Mouse (Mus musculus) hindbrain, postnatal 0 days (tissue): ENCODE measurements around the gene Qrich2. TPM values are rescaled to one million over a fixed set of nuclear protein-coding genes. Genes with fewer than 3 reads are reported as not detected.

ENCODE experiments used
- ATAC-seq: fragments of 200-750 bp; cut with Nextera tagmentation; 2 replicates; pipeline ENCODE4 v1.8.0; 2017; ENCODE audit warnings: mild to moderate bottlenecking, moderate TSS enrichment, moderate library complexity
- DNase-seq: peaks from one replicate; pipeline ENCODE4 v3.0.0-alpha.2; 2015; ENCODE audit warnings: low spot score
- H3K27ac ChIP-seq: fragments of 300-500 bp; sonication (generic); 2 replicates; pipeline ENCODE4 v1.5.1; 2014; ENCODE audit warnings: mild to moderate bottlenecking
- H3K27me3 ChIP-seq: fragments of 300-500 bp; sonication (generic); 2 replicates; pipeline ENCODE4 v1.6.1; 2014; ENCODE audit warnings: low read length, mixed read lengths; ENCODE audit not compliant: insufficient read depth
- H3K36me3 ChIP-seq: fragments of 300-500 bp; sonication (generic); 2 replicates; pipeline ENCODE4 v1.6.1; 2014; ENCODE audit warnings: low read length, mixed read lengths; ENCODE audit not compliant: insufficient read depth
- H3K4me1 ChIP-seq: fragments of 300-500 bp; sonication (generic); 2 replicates; pipeline ENCODE4 v1.6.1; 2014; ENCODE audit warnings: antibody characterized with exemption, low read length, mixed read lengths; ENCODE audit not compliant: insufficient read depth
- H3K4me2 ChIP-seq: fragments of 300-500 bp; sonication (generic); 2 replicates; pipeline ENCODE4 v1.6.1; 2014; ENCODE audit warnings: low read depth, mild to moderate bottlenecking, low read length, moderate library complexity, mixed read lengths
- H3K4me3 ChIP-seq: fragments of 300-500 bp; sonication (generic); 2 replicates; pipeline ENCODE4 v1.5.1; 2014; ENCODE audit warnings: low read length
- H3K9ac ChIP-seq: fragments of 300-500 bp; sonication (generic); replicated peaks from 2 replicates; pipeline ENCODE4 v1.6.1; 2014; ENCODE audit warnings: mild to moderate bottlenecking, low read length, moderate library complexity, mixed read lengths
- H3K9me3 ChIP-seq: fragments of 300-500 bp; sonication (generic); 2 replicates; pipeline ENCODE4 v1.6.1; 2016; ENCODE audit warnings: low read length, mixed read lengths
- CTCF ChIP-seq: IDR thresholded peaks from 2 replicates; pipeline ENCODE4 v1.5.1; 2016; ENCODE audit warnings: antibody characterized with exemption, control low read depth, low read depth
- WGBS: fragments of 180-500 bp; shearing (Covaris S2); extraction: QIAGEN DNeasy Blood & Tissue Kit; methylation state at CpG from one replicate; pipeline ENCODE4 v1.1.7; 2014; 5-methylcytosine and 5-hydroxymethylcytosine counted together
- polyA plus RNA-seq: library from polyadenylated mRNA; unstranded; fragments of >200 nt; fragmentation: Nextera tagmentation; extraction: Ambion mirVana; gene quantifications from 2 replicates; pipeline ENCODE4 v1.2.1, GENCODE M21; 2015
- total RNA-seq: library from RNA; depleted of rRNA; stranded (reverse); fragments of >200 nt; gene quantifications from 2 replicates; pipeline ENCODE4 v1.2.3, GENCODE M21; 2014

The Qrich2 gene
- total and polyA plus RNA-seq, 2 experiments from 2014 or later: 0.31 TPM; not detected in 1

DNA sequence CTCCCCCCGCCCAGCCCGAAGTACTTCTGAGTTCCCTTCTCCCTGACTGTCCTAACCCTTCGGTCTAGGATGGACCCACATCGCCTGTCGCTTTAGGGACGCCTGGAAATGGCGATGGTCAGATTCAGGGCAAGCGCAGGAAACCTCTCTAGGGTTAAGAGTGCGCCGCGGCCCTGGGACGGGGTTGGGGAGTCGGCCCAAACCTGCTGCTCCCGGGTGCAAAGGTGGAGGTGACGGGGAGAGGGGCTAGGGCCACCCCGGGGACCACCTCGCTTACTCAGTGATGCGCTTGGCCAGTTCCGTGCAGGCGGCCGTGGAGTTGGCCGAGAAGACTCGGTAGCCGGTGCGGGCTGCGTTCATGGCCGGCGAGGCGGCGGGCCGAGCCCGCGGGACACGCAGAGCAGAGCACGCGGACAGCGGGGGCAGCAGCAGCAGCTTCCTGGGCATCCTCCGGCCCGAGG, 23.8 kb upstream of the Qrich2 start:
- peak overlapping the region; percentile 62 for H3K4me2 ChIP-seq
- ATAC-seq (no peak; the same call in none of the 2 replicates), DNase-seq (peak; percentile 21)
- under 1% methylated on average over 38 of the region's 39 CpGs for WGBS
- H3K27ac ChIP-seq: peak overlapping the region; percentile 92
- TF ChIP-seq CTCF: no peak
- H3K36me3 ChIP-seq: peaks cover 13% of the 10 kb centered on the region; the same call in 1 of the 2 replicates
- H3K9me3 ChIP-seq: no peaks in the 10 kb centered on the region
- peaks cover 5% of the 10 kb centered on the region; the same call in 1 of the 2 replicates for H3K4me1 ChIP-seq
- H3K4me3 ChIP-seq: peak overlapping the region; percentile 91
- peak overlapping the region; percentile 86 for H3K9ac ChIP-seq
- no peaks in the 10 kb centered on the region for H3K27me3 ChIP-seq

DNA sequence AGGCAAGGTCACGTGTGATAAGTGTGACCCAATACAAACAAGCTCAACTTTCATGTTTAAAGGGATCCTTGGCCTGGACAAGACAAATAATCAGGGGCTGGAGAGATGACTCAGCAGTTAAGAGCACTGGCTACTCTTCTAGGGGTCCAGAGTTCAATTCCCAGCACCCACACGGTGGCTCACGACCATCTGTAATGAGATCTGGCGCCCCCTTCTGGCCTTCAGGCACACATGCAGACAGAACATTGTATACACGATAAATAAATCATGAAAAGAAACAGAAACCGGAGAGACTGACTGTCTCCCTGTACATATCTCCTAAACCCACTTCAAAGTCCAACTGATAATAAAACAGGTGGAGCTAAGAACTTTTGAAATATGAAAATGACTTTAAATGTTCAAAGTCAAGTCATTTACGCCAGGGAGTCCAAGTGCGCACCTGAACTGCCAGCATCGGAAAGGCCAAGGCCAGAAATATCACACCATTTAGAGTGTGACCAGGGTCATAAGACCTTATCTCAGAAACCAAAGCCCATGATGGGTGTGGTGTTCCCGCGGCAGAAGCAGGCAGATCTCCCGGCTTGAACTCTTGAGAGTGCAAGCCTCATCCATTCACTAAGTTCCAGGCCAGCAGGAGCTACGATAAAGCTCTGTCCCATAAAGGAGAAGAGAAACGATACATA, 22.8 kb upstream of the Qrich2 start:
- Histone ChIP-seq H3K27me3 (no peaks in the 10 kb centered on the region), H3K9me3 (no peaks in the 10 kb centered on the region), H3K4me1 (peaks cover 5% of the 10 kb centered on the region; the same call in 1 of the 2 replicates), H3K27ac (no peak overlapping the region), H3K36me3 (peaks cover 20% of the 10 kb centered on the region; the same call in 1 of the 2 replicates), H3K9ac (peak overlapping the region; percentile 86; the same call in 1 of the 2 replicates), H3K4me3 (peak overlapping the region; percentile 91), H3K4me2 (peak overlapping the region; percentile 62)
- TF ChIP-seq CTCF: peak; percentile 57
- ATAC-seq (no peak), DNase-seq (peak; percentile 28)
- 73% methylated on average over 14 of the region's 14 CpGs for WGBS

DNA sequence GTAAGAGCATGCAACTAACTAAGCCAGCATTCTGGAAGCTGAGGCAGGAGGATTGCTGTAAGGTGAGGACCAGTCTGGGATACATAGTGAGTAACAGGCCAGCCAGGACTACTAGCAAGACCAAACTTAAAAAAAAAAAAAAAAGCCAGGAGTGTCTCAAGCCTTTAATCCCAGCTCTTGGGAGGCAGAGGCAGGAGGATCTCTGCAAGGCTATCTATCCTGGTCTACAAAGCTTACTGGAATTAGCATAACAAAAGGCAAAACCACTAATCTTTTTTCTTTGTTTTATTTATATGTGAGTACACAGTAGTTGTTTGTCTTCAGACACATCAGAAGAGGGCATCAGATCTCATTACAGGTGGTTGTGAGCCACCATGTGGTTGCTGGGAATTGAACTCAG, 22.2 kb upstream of the Qrich2 start:
- Histone ChIP-seq H3K4me1 (peaks cover 5% of the 10 kb centered on the region; the same call in 1 of the 2 replicates), H3K9ac (no peak overlapping the region), H3K27me3 (no peaks in the 10 kb centered on the region), H3K36me3 (peaks cover 26% of the 10 kb centered on the region; the same call in 1 of the 2 replicates), H3K27ac (no peak overlapping the region), H3K9me3 (no peaks in the 10 kb centered on the region), H3K4me2 (no peak overlapping the region), H3K4me3 (no peak overlapping the region)
- no peak for ATAC-seq
- no peak for DNase-seq
- no peak for TF ChIP-seq CTCF

DNA sequence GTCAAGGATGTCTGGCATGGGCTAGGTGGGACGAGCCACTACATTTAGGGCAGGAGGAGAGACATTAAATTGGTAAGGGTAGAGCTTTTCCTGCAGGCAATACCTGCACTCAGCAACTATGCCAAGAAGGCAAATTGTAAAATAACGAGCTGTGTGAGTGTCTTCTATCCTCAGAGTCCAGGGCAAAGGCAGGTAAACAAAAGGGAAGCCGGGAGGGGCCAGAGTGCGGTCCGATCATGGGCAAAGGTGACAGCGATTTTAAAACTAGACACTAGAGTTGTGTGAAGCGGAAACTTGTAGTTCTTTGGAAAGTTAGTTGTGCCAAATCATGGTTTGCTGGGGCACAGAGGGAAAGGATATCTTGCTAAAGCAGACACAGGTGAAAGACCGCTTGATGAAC, 18.2 kb upstream of the Qrich2 start:
- Histone ChIP-seq H3K27ac (no peak overlapping the region), H3K4me1 (peaks cover 8% of the 10 kb centered on the region; the same call in 1 of the 2 replicates), H3K36me3 (peaks cover 49% of the 10 kb centered on the region), H3K4me3 (no peak overlapping the region), H3K27me3 (no peaks in the 10 kb centered on the region), H3K9me3 (no peaks in the 10 kb centered on the region), H3K9ac (no peak overlapping the region), H3K4me2 (no peak overlapping the region)
- no peak for ATAC-seq
- WGBS: 94% methylated on average over 8 of the region's 8 CpGs
- no peak for TF ChIP-seq CTCF
- no peak for DNase-seq

- Histone ChIP-seq H3K4me3 (no peak overlapping the region), H3K4me1 (0 out of 2 replicates have a peak, but pooled peaks cover 4% of the 10 kb centered on the region), H3K27ac (peak overlapping the region; percentile 4; the same call in 1 of the 2 replicates), H3K9me3 (no peaks in the 10 kb centered on the region), H3K9ac (no peak overlapping the region), H3K27me3 (no peaks in the 10 kb centered on the region), H3K4me2 (no peak overlapping the region), H3K36me3 (peaks cover 67% of the 10 kb centered on the region)
- 0 out of 2 replicates have a peak, but pooled peaks have one; percentile 64 for ATAC-seq
- WGBS: 48% methylated on average over 7 of the region's 7 CpGs
- peak; percentile 22; the same call in 1 of the 2 replicates for TF ChIP-seq CTCF
- DNase-seq: peak; percentile 61
These were observed 15.7 kb upstream of the Qrich2 start for GRCm38 (mm10) chr11:116481776-116482175.

DNA sequence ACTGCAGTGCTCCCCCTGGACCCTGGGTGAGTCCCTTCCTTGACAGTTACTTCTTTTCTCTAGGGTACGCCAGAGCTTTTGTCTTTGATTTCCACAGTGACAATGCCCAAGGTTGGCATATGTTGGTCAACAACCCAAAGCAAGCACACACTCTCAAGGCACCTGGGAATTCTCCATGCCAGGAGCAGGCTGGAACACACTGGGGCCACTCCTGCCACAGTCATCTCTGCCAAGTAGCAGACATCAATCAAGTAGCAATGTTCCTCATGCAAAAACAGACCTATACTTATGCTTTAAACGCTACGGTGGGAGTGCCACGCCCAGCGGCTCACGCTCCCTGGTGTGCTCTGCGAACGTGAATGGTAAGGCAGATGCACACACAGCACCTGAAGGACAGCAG, 14.9 kb upstream of the Qrich2 start:
- peaks cover 69% of the 10 kb centered on the region for H3K36me3 ChIP-seq
- no peak for TF ChIP-seq CTCF
- ATAC-seq (no peak), DNase-seq (no peak)
- WGBS: 93% methylated on average over 8 of the region's 8 CpGs
- H3K9ac ChIP-seq: no peak overlapping the region
- no peak overlapping the region for H3K4me2 ChIP-seq
- no peak overlapping the region for H3K27ac ChIP-seq
- H3K9me3 ChIP-seq: no peaks in the 10 kb centered on the region
- 0 out of 2 replicates have a peak, but pooled peaks cover 4% of the 10 kb centered on the region for H3K4me1 ChIP-seq
- H3K27me3 ChIP-seq: no peaks in the 10 kb centered on the region
- no peak overlapping the region for H3K4me3 ChIP-seq

DNA sequence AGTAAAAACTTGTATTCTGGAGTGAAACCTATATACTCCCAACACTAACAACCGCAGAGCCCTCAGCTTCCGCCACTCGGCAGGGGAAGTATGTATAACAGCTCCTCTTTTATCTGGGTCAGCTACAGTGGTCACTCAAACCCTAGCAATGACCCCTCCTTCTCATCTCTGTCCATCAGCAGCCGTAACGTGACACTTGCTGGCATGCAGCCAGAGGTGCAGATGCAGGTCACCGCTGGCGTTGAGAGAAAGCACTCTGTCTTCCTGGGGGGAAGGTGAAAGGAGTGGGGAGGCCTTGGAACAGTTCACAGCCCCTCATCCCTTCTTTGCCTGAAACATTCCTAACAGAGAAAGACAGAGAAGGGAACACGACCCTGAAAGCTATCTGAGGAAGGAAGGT, 13.8 kb upstream of the Qrich2 start:
- no peak for TF ChIP-seq CTCF
- Histone ChIP-seq H3K36me3 (peaks cover 70% of the 10 kb centered on the region), H3K4me3 (no peak overlapping the region)

More for the DNA sequence above, 13.8 kb upstream of the Qrich2 start:
- H3K9ac ChIP-seq: no peak overlapping the region
- no peak overlapping the region for H3K27ac ChIP-seq
- DNase-seq: no peak
- no peak for ATAC-seq
- H3K4me2 ChIP-seq: no peak overlapping the region
- H3K27me3 ChIP-seq: no peaks in the 10 kb centered on the region
- WGBS: 55% methylated on average over 8 of the region's 8 CpGs
- 0 out of 2 replicates have a peak, but pooled peaks cover 4% of the 10 kb centered on the region for H3K4me1 ChIP-seq
- no peaks in the 10 kb centered on the region for H3K9me3 ChIP-seq
